Mouse (Mus musculus): ENCODE data around the gene Arf3. TPM values are rescaled to one million over a fixed set of nuclear protein-coding genes. Genes with fewer than 3 reads are reported as not detected.

Gene Arf3
- total and polyA plus RNA-seq, 3 experiments = 37.4 to 239 (median 140) TPM

- TF ChIP-seq EP300 (IDR thresholded peaks at IDR 0.05; ENCODE audit: low read depth in 1 of 2, low read length in 2 of 2) (0 out of 4 replicates have a peak, but pooled peaks of 1 of the 2 experiments have one; percentile 9), HCFC1 (IDR thresholded peaks at IDR 0.05; ENCODE audit: low read depth, low read length) (0 out of 2 replicates have a peak, but pooled peaks have one; percentile 28), MAX (IDR thresholded peaks at IDR 0.05; ENCODE audit: low read length) (peak; percentile 96), MAZ (IDR thresholded peaks at IDR 0.05; ENCODE audit: low read depth, low read length) (0 out of 2 replicates have a peak, but pooled peaks have one; percentile 17), JUND (IDR thresholded peaks at IDR 0.05; ENCODE audit: low read depth, low read length) (no peak), SMC3 (IDR thresholded peaks at IDR 0.05; ENCODE audit: low read depth, low read length) (no peak), MEF2A (IDR thresholded peaks at IDR 0.05; ENCODE audit: extremely low read depth, insufficient replicate concordance, low read depth, low read length, poor library complexity, severe bottlenecking) (no peak), POLR2AphosphoS5 (IDR thresholded peaks at IDR 0.05; ENCODE audit: borderline replicate concordance, low read depth, low read length) (no peak), NELFE (IDR thresholded peaks at IDR 0.05; ENCODE audit: low read depth, low read length) (peak; percentile 55), GATA1 (IDR thresholded peaks at IDR 0.05; ENCODE audit: low read depth, low read length) (no peak), POLR2AphosphoS2 (IDR thresholded peaks at IDR 0.05; ENCODE audit: low read length) (peak; percentile 82; the same call in 1 of the 2 replicates), USF1 (IDR thresholded peaks at IDR 0.05; ENCODE audit: low read depth, low read length) (peak; percentile 90), MXI1 (IDR thresholded peaks at IDR 0.05; ENCODE audit: low read depth, low read length) (peak; percentile 100), ZC3H11A (IDR thresholded peaks at IDR 0.05; ENCODE audit: low read depth, low read length) (no peak), TBP (IDR thresholded peaks at IDR 0.05; ENCODE audit: low read depth, low read length) (peak; percentile 68), CHD2 (IDR thresholded peaks at IDR 0.05; ENCODE audit: low read length) (no peak), CHD1 (IDR thresholded peaks at IDR 0.05; ENCODE audit: low read depth, low read length) (no peak), POLR2A (IDR thresholded peaks at IDR 0.05; ENCODE audit: control insufficient read depth in 1 of 2, insufficient read depth in 1 of 2, low read depth in 1 of 2, low read length in 2 of 2, poor library complexity in 1 of 2) (peak; percentile 59 to 64; a peak in 2 of 4 replicates)
These were observed 35.3 kb downstream of the Arf3 start, which contains the start of gene Fkbp11 (continued) for GRCm38 (mm10) chr15:98727443-98728321.

- Histone ChIP-seq H3K9ac (ENCODE audit: control insufficient read depth, low read depth, low read length, poor library complexity, severe bottlenecking) (peak overlapping the region; percentile 71), H3K27me3 (ENCODE audit: control insufficient read depth in 1 of 2, insufficient read depth in 2 of 2, low read length in 2 of 2) (no peaks in the 10 kb centered on the region), H3K36me3 (ENCODE audit: control insufficient read depth in 1 of 2, insufficient read depth in 2 of 2, low read length in 2 of 2) (no peaks in the 10 kb centered on the region; a peak in 2 of 4 replicates), H3K4me3 (ENCODE audit: control insufficient read depth in 1 of 2, insufficient read depth in 1 of 2, low read depth in 2 of 2, low read length in 2 of 2) (peak overlapping the region; percentile 78 to 86), H3K9me3 (replicated peaks; ENCODE audit: insufficient read depth, low read length) (no peaks in the 10 kb centered on the region), H3K27ac (ENCODE audit: control insufficient read depth, low read depth, low read length) (peak overlapping the region; percentile 2; the same call in 1 of the 2 replicates), H3K79me2 (ENCODE audit: control insufficient read depth, insufficient read depth, low read length, poor library complexity) (peaks cover 11% of the 10 kb centered on the region), H3K4me1 (ENCODE audit: control insufficient read depth in 1 of 2, insufficient read depth in 2 of 2, low read length in 2 of 2) (peaks cover 0 to 15% of the 10 kb centered on the region in 2 experiments; a peak in 2 of 4 replicates)
- no peak for TF ChIP-seq MAFK (IDR thresholded peaks at IDR 0.05; ENCODE audit: borderline replicate concordance, low read depth, low read length)
- DNase-seq (ENCODE audit: low read depth, low spot score) = peak; percentile 53
These were observed 36.3 kb downstream of the Arf3 start for GRCm38 (mm10) chr15:98726746-98727145.

Measured in MEL (cell line).